8 mouse cellular contexts compared by ENCODE assay signal in genomic region chrX:68678815-68679486, GRCm38 (mm10). TPM values are rescaled to one million over a fixed set of nuclear protein-coding genes. Genes with fewer than 3 reads are reported as not detected.
DNase-seq lines count a peak whose midpoint lies in the region; ATAC-seq lines count a peak whose summit lies in the region.

No protein-coding gene starts in this region.

- peak overlapping the region; percentile 91 for H3K27ac ChIP-seq in forebrain, embryonic 13.5 days
- H3K27ac ChIP-seq in intestine, embryonic 16.5 days (ENCODE audit: low read length), result peak overlapping the region; percentile 93
- peak overlapping the region; percentile 91 for H3K27ac ChIP-seq in lung, embryonic 15.5 days

- no peaks in the 10 kb centered on the region for H3K9me3 ChIP-seq in forebrain, embryonic 13.5 days (replicated peaks)
- H3K9me3 ChIP-seq in intestine, embryonic 16.5 days (ENCODE audit: control insufficient read depth, low read length), result no peaks in the 10 kb centered on the region
- no peaks in the 10 kb centered on the region for H3K9me3 ChIP-seq in lung, embryonic 15.5 days

- peak; percentile 54 for ATAC-seq in frontal cortex, adult (ENCODE audit: low TSS enrichment)
- ATAC-seq in forebrain, embryonic 13.5 days, result peak; percentile 79
- peak; percentile 76 for ATAC-seq in intestine, embryonic 16.5 days
- peak; percentile 55 for ATAC-seq in lung, embryonic 15.5 days (ENCODE audit: borderline replicate concordance, extremely low read depth, low FRiP score, low TSS enrichment)

- H3K4me2 ChIP-seq in forebrain, embryonic 13.5 days, result peak overlapping the region; percentile 56
- H3K4me2 ChIP-seq in intestine, embryonic 16.5 days (ENCODE audit: low read depth, low read length), result peak overlapping the region; percentile 39; the same call in 1 of the 2 replicates
- peak overlapping the region; percentile 43 for H3K4me2 ChIP-seq in lung, embryonic 15.5 days

- no peaks in the 10 kb centered on the region for H3K27me3 ChIP-seq in forebrain, embryonic 13.5 days
- no peaks in the 10 kb centered on the region for H3K27me3 ChIP-seq in intestine, embryonic 16.5 days (replicated peaks; ENCODE audit: control insufficient read depth, insufficient read depth, low read length)
- H3K27me3 ChIP-seq in lung, embryonic 15.5 days, result no peaks in the 10 kb centered on the region

- no peaks in the 10 kb centered on the region; the same call in 1 of the 2 replicates for H3K4me1 ChIP-seq in forebrain, embryonic 13.5 days
- H3K4me1 ChIP-seq in intestine, embryonic 16.5 days (ENCODE audit: control insufficient read depth, insufficient read depth, low read length), result no peaks in the 10 kb centered on the region
- H3K4me1 ChIP-seq in lung, embryonic 15.5 days, result no peaks in the 10 kb centered on the region

- WGBS in forebrain, embryonic 13.5 days, result 19% methylated on average over 45 of the region's 67 CpGs
- WGBS in intestine, embryonic 16.5 days, result 19% methylated on average over 54 of the region's 67 CpGs
- WGBS in lung, embryonic 15.5 days, result 13% methylated on average over 60 of the region's 67 CpGs

- peak overlapping the region; percentile 66 for H3K4me3 ChIP-seq in forebrain, embryonic 13.5 days
- peak overlapping the region; percentile 66 for H3K4me3 ChIP-seq in intestine, embryonic 16.5 days (ENCODE audit: low read length)
- H3K4me3 ChIP-seq in lung, embryonic 15.5 days, result peak overlapping the region; percentile 69

- no peak for DNase-seq in frontal cortex, postnatal 10 days (ENCODE audit: low spot score in 2 of 2)
- DNase-seq in 416B (ENCODE audit: low read depth), result peak; percentile 31
- DNase-seq in adrenal gland, postnatal 14 days, result peak; percentile 50
- DNase-seq in retina, postnatal 7 days (ENCODE audit: low read depth, low spot score), result peak; percentile 21

- H3K9ac ChIP-seq in forebrain, embryonic 13.5 days, result peak overlapping the region; percentile 83
- H3K9ac ChIP-seq in intestine, embryonic 16.5 days (ENCODE audit: low read depth, low read length), result peak overlapping the region; percentile 84
- H3K9ac ChIP-seq in lung, embryonic 15.5 days, result peak overlapping the region; percentile 72

- H3K36me3 ChIP-seq in forebrain, embryonic 13.5 days (ENCODE audit: poor library complexity, severe bottlenecking), result no peaks in the 10 kb centered on the region
- H3K36me3 ChIP-seq in intestine, embryonic 16.5 days (ENCODE audit: control insufficient read depth, insufficient read depth, low read length), result no peaks in the 10 kb centered on the region
- H3K36me3 ChIP-seq in lung, embryonic 15.5 days, result no peaks in the 10 kb centered on the region

RNA-seq across cellular contexts. Expression of gene Fmr1, which starts 0.6 kb away (rescaled TPM):
- 49.3 and 49.4 TPM in 2 replicates for total RNA-seq in adrenal gland, postnatal 14 days (2021)
- polyA plus RNA-seq in forebrain, embryonic 13.5 days (2015; fragmentation: Nextera tagmentation; extraction: Ambion mirVana), result 60.4 and 63.2 TPM in 2 replicates
- polyA plus RNA-seq in intestine, embryonic 16.5 days (2015; fragmentation: Nextera tagmentation; extraction: Ambion mirVana), result 34.2 and 38.6 TPM in 2 replicates
- polyA plus RNA-seq in lung, embryonic 15.5 days (2015; fragmentation: Nextera tagmentation; extraction: Ambion mirVana), result 53.0 and 55.5 TPM in 2 replicates

Comparison
In these comparisons a context has a peak if more than half of its experiments do, and no peak if none do; other contexts are left out.
1. DNase-seq: peak in 416B (single experiment), adrenal gland, postnatal 14 days (single experiment) and retina, postnatal 7 days (single experiment); none in frontal cortex, postnatal 10 days (0 of 2).
2. Peak in every context shown above with its lines, with median percentiles within 50 percentile points of each other: ATAC-seq, H3K27ac ChIP-seq, H3K4me2 ChIP-seq, H3K4me3 ChIP-seq and H3K9ac ChIP-seq.